Mouse (Mus musculus) C2C12 (cell line): Measurements from ENCODE around the gene Tecpr1. TPM values are rescaled to one million over a fixed set of nuclear protein-coding genes. Genes with fewer than 3 reads are reported as not detected.

Experiments
- H3K27me3 ChIP-seq: one replicate; pipeline ENCODE4 v1.6.1; 2011; ENCODE audit not compliant: control insufficient read depth, insufficient read depth, insufficient read length
- H3K36me3 ChIP-seq: one replicate; pipeline ENCODE4 v1.6.1; 2011; ENCODE audit not compliant: control insufficient read depth, insufficient read depth
- H3K4me3 ChIP-seq: one replicate; pipeline ENCODE4 v1.5.1; 2011; ENCODE audit warnings: mild to moderate bottlenecking, control low read depth; ENCODE audit not compliant: poor library complexity, insufficient read depth, severe bottlenecking
- H3K79me2 ChIP-seq: one replicate; pipeline ENCODE4 v1.6.1; 2011; ENCODE audit not compliant: control insufficient read depth, insufficient read depth
- H3K79me3 ChIP-seq: one replicate; pipeline ENCODE4 v1.6.1; 2011; ENCODE audit warnings: low read depth, control low read depth
- H3ac ChIP-seq: one replicate; pipeline ENCODE3; 2011; ENCODE audit warnings: low read depth; ENCODE audit not compliant: control insufficient read depth, insufficient read length
- CEBPB ChIP-seq: IDR thresholded peaks from one replicate; pipeline ENCODE4 v1.6.1; 2011; ENCODE audit warnings: low read depth, mild to moderate bottlenecking, control low read depth, moderate library complexity
- CTCF ChIP-seq: IDR thresholded peaks from one replicate; pipeline ENCODE4 v1.5.1; 2011; ENCODE audit not compliant: control insufficient read depth, insufficient read depth, insufficient read length
- FOSL1 ChIP-seq: IDR thresholded peaks from one replicate; pipeline ENCODE4 v1.8.0; 2011; ENCODE audit warnings: mild to moderate bottlenecking, low read length; ENCODE audit not compliant: poor library complexity, insufficient read depth, severe bottlenecking
- MAX ChIP-seq: IDR thresholded peaks from one replicate; pipeline ENCODE4 v1.6.1; 2011; ENCODE audit warnings: mild to moderate bottlenecking, control low read depth
- MYOD1 ChIP-seq: IDR thresholded peaks from one replicate; pipeline ENCODE4 v1.6.1; 2011; ENCODE audit warnings: low read depth; ENCODE audit not compliant: control insufficient read depth, insufficient read length
- MYOG ChIP-seq: IDR thresholded peaks from one replicate; pipeline ENCODE4 v1.6.1; 2011; ENCODE audit not compliant: control insufficient read depth, insufficient read length; ENCODE audit errors: extremely low read depth
- USF1 ChIP-seq: IDR thresholded peaks from one replicate; pipeline ENCODE4 v1.6.1; 2011; ENCODE audit warnings: low read depth, mild to moderate bottlenecking, control low read depth, moderate library complexity
- polyA plus RNA-seq: library from polyadenylated mRNA; unstranded; fragments of >200 nt; fragmentation: generic; extraction: Trizol; gene quantifications from one replicate; pipeline ENCODE4 v1.2.1, GENCODE M21; 2012; ENCODE audit warnings: missing spikeins

The Tecpr1 gene
- polyA plus RNA-seq, 1 experiment, result 10.5 TPM

- no peaks in the 10 kb centered on the region for H3K79me2 ChIP-seq
- no peaks in the 10 kb centered on the region for H3K36me3 ChIP-seq
- H3K79me3 ChIP-seq, result no peaks in the 10 kb centered on the region
- H3K27me3 ChIP-seq, result no peaks in the 10 kb centered on the region
- no peak overlapping the region for H3K4me3 ChIP-seq
- H3ac ChIP-seq, result no peak overlapping the region
- TF ChIP-seq FOSL1, result no peak
- TF ChIP-seq MYOG, result no peak
- peak; percentile 15 for TF ChIP-seq USF1
- no peak for TF ChIP-seq CEBPB
- no peak for TF ChIP-seq MYOD1
- no peak for TF ChIP-seq MAX
- no peak for TF ChIP-seq CTCF
These were observed 64.8 kb downstream of the Tecpr1 start for GRCm38 (mm10) chr5:144158604-144159003.

GRCm38 (mm10) chr5:144154528-144154927 lies 68.9 kb downstream of the Tecpr1 start:
- Histone ChIP-seq H3K79me3 (no peaks in the 10 kb centered on the region), H3K27me3 (no peaks in the 10 kb centered on the region), H3ac (no peak overlapping the region), H3K79me2 (no peaks in the 10 kb centered on the region), H3K4me3 (no peak overlapping the region), H3K36me3 (peaks cover 4% of the 10 kb centered on the region)
- TF ChIP-seq CTCF (peak; percentile 20), MYOD1 (no peak)

- Histone ChIP-seq H3K27me3 (no peaks in the 10 kb centered on the region), H3K79me2 (no peaks in the 10 kb centered on the region), H3K36me3 (peaks cover 13% of the 10 kb centered on the region), H3K4me3 (no peak overlapping the region), H3ac (no peak overlapping the region), H3K79me3 (no peaks in the 10 kb centered on the region)
- TF ChIP-seq USF1 (no peak), MYOG (no peak), CEBPB (no peak), MAX (no peak), CTCF (no peak), MYOD1 (no peak), FOSL1 (no peak)
These were observed 72.1 kb downstream of the Tecpr1 start for GRCm38 (mm10) chr5:144151270-144151669.

GRCm38 (mm10) chr5:144149530-144149929 lies 73.9 kb downstream of the Tecpr1 start:
- no peaks in the 10 kb centered on the region for H3K27me3 ChIP-seq
- H3K79me2 ChIP-seq, result no peaks in the 10 kb centered on the region
- no peaks in the 10 kb centered on the region for H3K79me3 ChIP-seq
- H3K4me3 ChIP-seq, result no peak overlapping the region
- no peak for TF ChIP-seq MYOG
- TF ChIP-seq CEBPB, result no peak
- no peak for TF ChIP-seq MAX
- no peak for TF ChIP-seq CTCF
- TF ChIP-seq FOSL1, result no peak
- TF ChIP-seq USF1, result no peak
- TF ChIP-seq MYOD1, result no peak
- H3K36me3 ChIP-seq, result peaks cover 13% of the 10 kb centered on the region
- no peak overlapping the region for H3ac ChIP-seq

GRCm38 (mm10) chr5:144146898-144147297 lies 76.5 kb downstream of the Tecpr1 start:
- no peak overlapping the region for H3K4me3 ChIP-seq
- H3K36me3 ChIP-seq, result peaks cover 13% of the 10 kb centered on the region
- H3K79me3 ChIP-seq, result no peaks in the 10 kb centered on the region
- H3K79me2 ChIP-seq, result no peaks in the 10 kb centered on the region
- TF ChIP-seq USF1 (no peak), CEBPB (no peak), FOSL1 (no peak), MYOG (no peak), MAX (no peak), CTCF (no peak), MYOD1 (no peak)
- no peaks in the 10 kb centered on the region for H3K27me3 ChIP-seq
- H3ac ChIP-seq, result no peak overlapping the region

Other genes starting within 250 kb of the Tecpr1 start
- gene Ccz1, start 208.7 kb downstream of the Tecpr1 start, polyA plus RNA-seq, result 35.0 TPM
- gene Ocm, start 196.9 kb downstream of the Tecpr1 start, polyA plus RNA-seq, result not detected
- 4.9 TPM for gene Lmtk2, start 123.2 kb downstream of the Tecpr1 start, polyA plus RNA-seq
- not detected for gene Bhlha15, start 33.3 kb downstream of the Tecpr1 start, polyA plus RNA-seq
- 121 TPM for gene Bri3, start 20.8 kb upstream of the Tecpr1 start, polyA plus RNA-seq
- gene Baiap2l1, start 134.5 kb upstream of the Tecpr1 start, polyA plus RNA-seq, result 18.9 TPM